Mouse (Mus musculus) MEL (cell line): Measurements from ENCODE around the gene Fam155a.

ENCODE experiments used
- CTCF ChIP-seq, 3 experiments: IDR thresholded peaks in 2 of 3; conservative IDR thresholded peaks in 1 of 3; 2 replicates each; pipeline ENCODE4 v1.5.1; 2011 to 2012; ENCODE audit warnings: low read length in 3 of 3, low read depth in 2 of 3, mild to moderate bottlenecking in 2 of 3, improper control_type of control experiment in 1 of 3, inconsistent platforms in 1 of 3, mixed read lengths in 1 of 3, moderate library complexity in 1 of 3; ENCODE audit not compliant: control insufficient read depth in 1 of 3, insufficient read depth in 1 of 3, poor library complexity in 1 of 3, severe bottlenecking in 1 of 3
- EP300 ChIP-seq, 2 experiments: IDR thresholded peaks; 2 replicates each; pipeline ENCODE4 v1.6.1; 2011; ENCODE audit warnings: improper control_type of control experiment in 2 of 2, low read length in 2 of 2, low read depth in 1 of 2, mild to moderate bottlenecking in 1 of 2

DNA sequence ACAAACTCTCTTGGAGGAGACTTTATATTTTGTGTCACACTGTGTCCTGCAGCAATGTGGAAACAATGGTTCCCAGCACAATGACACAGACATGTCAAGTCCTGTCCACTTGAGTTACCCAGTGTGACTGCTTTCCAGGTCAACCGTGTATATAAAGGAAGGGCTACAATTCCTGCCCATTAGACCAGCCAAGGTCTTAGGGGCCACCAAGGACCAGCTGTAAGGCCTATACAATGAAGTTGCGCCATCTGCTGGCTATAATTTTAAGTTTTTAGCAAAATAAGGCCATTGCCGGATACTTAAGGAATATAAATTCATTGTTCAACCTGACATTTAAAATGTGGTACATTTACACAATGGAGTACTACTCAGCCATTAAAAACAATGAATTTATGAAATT, 190.8 kb downstream of the Fam155a start:
- TF ChIP-seq CTCF (IDR thresholded peaks at IDR 0.05 in 2 of 3, conservative IDR thresholded peaks at IDR 0.05 in 1 of 3; ENCODE audit: control insufficient read depth in 1 of 3, insufficient read depth in 1 of 3, low read depth in 2 of 3, low read length in 3 of 3, poor library complexity in 1 of 3, severe bottlenecking in 1 of 3) = no peak; a peak in 1 of 6 replicates
- TF ChIP-seq EP300 (IDR thresholded peaks at IDR 0.05; ENCODE audit: low read depth in 1 of 2, low read length in 2 of 2) = no peak
